Mouse (Mus musculus): ENCODE data around the gene Arf4. TPM values are rescaled to one million over a fixed set of nuclear protein-coding genes. Genes with fewer than 3 reads are reported as not detected.

Gene Arf4
- polyA plus RNA-seq, 1 experiment from 2014 or later: 615 TPM

DNA sequence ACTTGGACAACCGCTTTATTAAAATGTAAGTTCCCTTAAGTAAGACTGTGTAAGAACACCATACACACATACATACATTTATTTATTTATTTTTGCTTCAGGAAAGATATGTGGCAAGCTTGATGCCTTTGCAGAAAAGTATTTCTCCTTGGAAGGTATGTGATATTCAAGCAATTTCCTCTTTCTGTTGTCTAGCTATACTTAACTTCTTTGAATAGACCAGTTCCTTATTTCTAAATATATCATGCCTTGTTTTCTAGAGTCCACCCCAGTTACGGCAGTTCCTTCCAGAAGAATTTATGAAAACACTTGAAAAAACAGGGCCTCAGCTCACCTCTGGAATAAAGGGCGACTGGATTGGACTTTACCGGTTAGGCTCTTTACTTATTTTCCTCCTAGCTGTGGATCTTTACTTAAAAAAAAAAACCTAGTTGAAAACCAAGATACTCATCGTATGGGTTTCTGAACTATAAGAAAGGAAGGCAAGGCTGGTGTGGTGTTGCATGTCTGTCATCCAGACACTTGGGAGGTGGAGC, 11.2 kb upstream of the Arf4 start:
- 92% methylated on average over 5 of the region's 5 CpGs for WGBS
- no peak overlapping the region for H3K9ac ChIP-seq (ENCODE audit: low read depth, low read length)
- no peak for ATAC-seq
- no peak overlapping the region for H3K27ac ChIP-seq (ENCODE audit: low read length)
- H3K4me2 ChIP-seq (ENCODE audit: low read depth, low read length): no peak overlapping the region
- no peaks in the 10 kb centered on the region for H3K4me1 ChIP-seq (ENCODE audit: control insufficient read depth, insufficient read depth, low read length)
- H3K4me3 ChIP-seq (ENCODE audit: low read length): no peak overlapping the region
- H3K36me3 ChIP-seq (ENCODE audit: control insufficient read depth, insufficient read depth, low read length): peaks cover 10% of the 10 kb centered on the region
- no peaks in the 10 kb centered on the region for H3K27me3 ChIP-seq (replicated peaks; ENCODE audit: control insufficient read depth, insufficient read depth, low read length)
- H3K9me3 ChIP-seq (ENCODE audit: control insufficient read depth, low read length): no peaks in the 10 kb centered on the region

DNA sequence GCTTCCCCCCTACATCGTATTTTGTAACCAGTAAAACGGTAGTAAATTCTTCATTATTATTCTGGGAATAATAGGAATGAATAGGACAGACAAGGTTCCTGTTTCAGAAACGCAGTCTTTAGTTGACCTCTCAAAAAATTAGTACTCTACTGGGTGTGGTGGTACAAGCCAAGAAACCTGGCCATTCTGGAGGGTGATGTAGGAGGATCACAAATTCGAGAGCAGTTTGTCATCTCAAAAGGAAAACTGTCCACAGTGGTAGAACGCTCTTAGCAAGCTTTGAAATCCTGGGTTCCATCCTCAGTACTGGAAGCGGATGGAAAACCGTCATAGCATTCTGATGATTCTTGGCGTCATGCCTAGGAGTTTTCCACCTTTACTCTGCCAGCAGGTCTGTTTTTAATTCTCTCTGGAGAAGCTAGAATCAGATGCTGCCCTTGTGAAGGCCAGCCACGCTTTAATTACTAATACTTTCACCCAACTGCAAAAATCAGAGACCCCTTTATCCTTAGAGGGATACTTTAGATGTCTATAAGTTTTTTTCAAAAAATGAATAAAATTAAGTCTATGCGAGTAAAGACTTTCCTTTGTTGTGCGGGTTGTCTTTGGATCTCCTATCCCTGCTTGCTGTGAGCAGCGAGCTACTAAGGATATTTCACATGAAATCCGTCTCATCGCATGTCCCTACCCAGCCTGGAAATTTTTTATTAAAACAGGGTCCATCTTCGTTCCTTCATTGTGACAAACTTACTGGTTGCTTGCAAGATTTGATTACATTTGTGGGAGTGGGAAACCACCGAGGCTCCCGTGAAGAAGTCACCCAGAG, 636 bp upstream of the Arf4 start:
- H3K27ac ChIP-seq (ENCODE audit: low read length): peak overlapping the region; percentile 90
- H3K9ac ChIP-seq (ENCODE audit: low read depth, low read length): peak overlapping the region; percentile 72
- H3K36me3 ChIP-seq (ENCODE audit: control insufficient read depth, insufficient read depth, low read length): no peaks in the 10 kb centered on the region
- H3K9me3 ChIP-seq (ENCODE audit: control insufficient read depth, low read length): no peaks in the 10 kb centered on the region
- H3K4me2 ChIP-seq (ENCODE audit: low read depth, low read length): peak overlapping the region; percentile 57
- no peaks in the 10 kb centered on the region; the same call in 1 of the 2 replicates for H3K4me1 ChIP-seq (ENCODE audit: control insufficient read depth, insufficient read depth, low read length)
- peak; percentile 21 for ATAC-seq
- WGBS: 21% methylated on average over 17 of the region's 17 CpGs
- H3K4me3 ChIP-seq (ENCODE audit: low read length): peak overlapping the region; percentile 85
- no peaks in the 10 kb centered on the region for H3K27me3 ChIP-seq (replicated peaks; ENCODE audit: control insufficient read depth, insufficient read depth, low read length)

DNA sequence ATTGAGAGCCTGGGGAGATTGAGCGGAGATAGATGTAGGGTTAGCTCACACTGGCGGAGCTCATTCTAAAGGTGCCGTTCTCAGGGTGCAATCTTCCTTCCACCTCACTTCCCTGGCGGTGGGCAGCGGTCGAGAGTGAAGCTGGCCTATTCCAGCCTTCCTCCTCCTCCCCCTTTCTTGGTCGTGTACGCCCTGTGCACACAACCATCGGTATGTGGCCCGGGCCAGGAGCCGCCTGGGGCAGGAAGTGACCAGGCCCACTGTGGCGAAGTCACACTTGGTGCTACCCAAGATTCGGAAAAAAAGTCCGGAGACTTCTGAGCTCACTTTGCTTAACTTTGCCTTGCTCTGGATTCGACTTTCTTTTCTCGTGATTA, 822 bp downstream of the Arf4 start:
- ATAC-seq: peak; percentile 52
- no peaks in the 10 kb centered on the region for H3K36me3 ChIP-seq (ENCODE audit: control insufficient read depth, insufficient read depth, low read length)
- H3K4me2 ChIP-seq (ENCODE audit: low read depth, low read length): peak overlapping the region; percentile 59
- H3K27ac ChIP-seq (ENCODE audit: low read length): peak overlapping the region; percentile 98
- peak overlapping the region; percentile 97 for H3K9ac ChIP-seq (ENCODE audit: low read depth, low read length)
- H3K27me3 ChIP-seq (replicated peaks; ENCODE audit: control insufficient read depth, insufficient read depth, low read length): no peaks in the 10 kb centered on the region
- peak overlapping the region; percentile 85 for H3K4me3 ChIP-seq (ENCODE audit: low read length)
- WGBS: 0% methylated on average over 16 of the region's 16 CpGs
- H3K4me1 ChIP-seq (ENCODE audit: control insufficient read depth, insufficient read depth, low read length): peaks cover 2% of the 10 kb centered on the region; the same call in 1 of the 2 replicates
- H3K9me3 ChIP-seq (ENCODE audit: control insufficient read depth, low read length): no peaks in the 10 kb centered on the region

DNA sequence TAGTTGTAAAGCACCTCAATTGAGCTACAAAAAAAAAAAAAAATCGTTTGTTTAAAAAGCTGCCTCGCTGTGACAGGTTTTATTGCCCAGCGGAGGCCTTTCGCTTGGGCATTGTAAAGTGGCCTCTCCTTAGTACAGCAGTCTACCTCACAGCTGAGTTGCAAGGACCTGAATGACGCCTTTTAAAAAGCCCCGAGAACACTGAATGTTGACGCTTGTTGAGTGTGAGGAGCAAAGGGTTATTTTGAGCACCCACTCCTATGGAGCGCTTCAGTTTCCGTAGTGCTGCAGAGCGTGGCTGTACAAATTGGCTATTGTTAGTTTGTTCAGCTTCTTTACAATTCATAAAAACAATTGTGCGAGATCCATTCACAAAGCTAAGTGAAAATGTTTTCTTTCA, 1.4 kb downstream of the Arf4 start:
- peak overlapping the region; percentile 97 for H3K9ac ChIP-seq (ENCODE audit: low read depth, low read length)
- no peaks in the 10 kb centered on the region for H3K9me3 ChIP-seq (ENCODE audit: control insufficient read depth, low read length)
- WGBS: 3% methylated on average over 11 of the region's 11 CpGs
- H3K4me2 ChIP-seq (ENCODE audit: low read depth, low read length): peak overlapping the region; percentile 59
- H3K27ac ChIP-seq (ENCODE audit: low read length): peak overlapping the region; percentile 57; the same call in 1 of the 2 replicates
- 0 out of 2 replicates have a peak, but pooled peaks have one; percentile 13 for ATAC-seq
- H3K4me1 ChIP-seq (ENCODE audit: control insufficient read depth, insufficient read depth, low read length): peaks cover 2% of the 10 kb centered on the region; the same call in 1 of the 2 replicates
- H3K27me3 ChIP-seq (replicated peaks; ENCODE audit: control insufficient read depth, insufficient read depth, low read length): no peaks in the 10 kb centered on the region
- no peaks in the 10 kb centered on the region for H3K36me3 ChIP-seq (ENCODE audit: control insufficient read depth, insufficient read depth, low read length)
- peak overlapping the region; percentile 85 for H3K4me3 ChIP-seq (ENCODE audit: low read length)

DNA sequence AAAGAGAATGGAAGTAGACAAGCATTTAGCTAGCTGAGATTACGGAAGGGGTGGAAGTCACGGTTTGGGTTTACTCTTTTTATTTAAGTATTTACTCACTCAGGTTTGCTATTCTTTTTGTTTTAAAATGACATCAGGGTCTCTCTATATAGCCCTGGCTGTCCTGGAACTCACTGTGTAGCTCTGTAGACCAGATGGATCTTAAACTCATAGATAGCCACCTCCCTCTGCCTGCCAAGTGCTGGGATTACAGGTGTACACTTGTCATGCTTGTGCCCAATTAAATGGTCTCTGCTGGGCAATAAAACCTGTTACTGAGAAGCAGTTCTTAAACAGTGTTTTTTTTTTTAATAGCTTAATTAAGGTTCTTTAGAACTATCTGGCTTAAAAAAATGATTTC, 2.1 kb downstream of the Arf4 start:
- WGBS: 24% methylated on average over 2 of the region's 2 CpGs
- peak overlapping the region; percentile 59 for H3K4me2 ChIP-seq (ENCODE audit: low read depth, low read length)
- ATAC-seq: no peak

DNA sequence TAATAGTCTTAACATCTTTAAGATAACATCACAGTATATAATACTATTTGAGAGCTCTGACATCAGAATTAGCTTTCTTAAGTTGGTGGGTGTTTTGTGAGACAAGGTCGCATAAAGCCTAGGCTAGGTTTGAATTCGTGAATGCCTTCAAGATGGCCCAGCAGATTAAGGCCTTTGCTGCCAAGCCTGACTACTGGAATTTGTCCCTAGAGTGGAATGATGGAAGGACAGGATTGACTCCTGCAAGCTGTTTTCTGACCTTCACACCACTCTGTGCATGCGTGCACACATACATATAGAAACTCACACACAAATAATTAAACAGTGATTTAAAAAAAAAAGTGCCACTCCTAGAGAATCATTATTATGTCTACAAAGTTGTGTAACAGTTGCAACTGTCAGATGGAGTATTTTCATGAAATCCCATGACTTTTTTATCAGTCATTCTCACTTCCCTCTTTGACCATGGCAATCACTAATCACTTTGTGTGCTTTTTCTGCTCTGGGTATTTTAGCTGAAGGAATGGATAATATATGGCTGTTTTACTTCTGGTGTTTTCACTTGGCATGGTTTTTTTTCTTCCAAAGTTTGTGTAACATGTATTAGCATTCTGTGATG, 5.2 kb downstream of the Arf4 start:
- Histone ChIP-seq H3K9ac (ENCODE audit: low read depth, low read length) (no peak overlapping the region), H3K4me3 (ENCODE audit: low read length) (no peak overlapping the region), H3K4me1 (ENCODE audit: control insufficient read depth, insufficient read depth, low read length) (0 out of 2 replicates have a peak, but pooled peaks cover 2% of the 10 kb centered on the region), H3K4me2 (ENCODE audit: low read depth, low read length) (no peak overlapping the region), H3K27me3 (replicated peaks; ENCODE audit: control insufficient read depth, insufficient read depth, low read length) (no peaks in the 10 kb centered on the region), H3K36me3 (ENCODE audit: control insufficient read depth, insufficient read depth, low read length) (0 out of 2 replicates have a peak, but pooled peaks cover 5% of the 10 kb centered on the region), H3K9me3 (ENCODE audit: control insufficient read depth, low read length) (no peaks in the 10 kb centered on the region), H3K27ac (ENCODE audit: low read length) (no peak overlapping the region)
- ATAC-seq: no peak
- 72% methylated on average over 3 of the region's 3 CpGs for WGBS

More for the DNA sequence above, 2.1 kb downstream of the Arf4 start:
- peak overlapping the region; percentile 53; the same call in 1 of the 2 replicates for H3K9ac ChIP-seq (ENCODE audit: low read depth, low read length)
- no peak overlapping the region for H3K27ac ChIP-seq (ENCODE audit: low read length)
- no peaks in the 10 kb centered on the region for H3K9me3 ChIP-seq (ENCODE audit: control insufficient read depth, low read length)
- no peaks in the 10 kb centered on the region for H3K27me3 ChIP-seq (replicated peaks; ENCODE audit: control insufficient read depth, insufficient read depth, low read length)
- no peaks in the 10 kb centered on the region for H3K36me3 ChIP-seq (ENCODE audit: control insufficient read depth, insufficient read depth, low read length)
- H3K4me3 ChIP-seq (ENCODE audit: low read length): peak overlapping the region; percentile 85
- peaks cover 2% of the 10 kb centered on the region; the same call in 1 of the 2 replicates for H3K4me1 ChIP-seq (ENCODE audit: control insufficient read depth, insufficient read depth, low read length)

DNA sequence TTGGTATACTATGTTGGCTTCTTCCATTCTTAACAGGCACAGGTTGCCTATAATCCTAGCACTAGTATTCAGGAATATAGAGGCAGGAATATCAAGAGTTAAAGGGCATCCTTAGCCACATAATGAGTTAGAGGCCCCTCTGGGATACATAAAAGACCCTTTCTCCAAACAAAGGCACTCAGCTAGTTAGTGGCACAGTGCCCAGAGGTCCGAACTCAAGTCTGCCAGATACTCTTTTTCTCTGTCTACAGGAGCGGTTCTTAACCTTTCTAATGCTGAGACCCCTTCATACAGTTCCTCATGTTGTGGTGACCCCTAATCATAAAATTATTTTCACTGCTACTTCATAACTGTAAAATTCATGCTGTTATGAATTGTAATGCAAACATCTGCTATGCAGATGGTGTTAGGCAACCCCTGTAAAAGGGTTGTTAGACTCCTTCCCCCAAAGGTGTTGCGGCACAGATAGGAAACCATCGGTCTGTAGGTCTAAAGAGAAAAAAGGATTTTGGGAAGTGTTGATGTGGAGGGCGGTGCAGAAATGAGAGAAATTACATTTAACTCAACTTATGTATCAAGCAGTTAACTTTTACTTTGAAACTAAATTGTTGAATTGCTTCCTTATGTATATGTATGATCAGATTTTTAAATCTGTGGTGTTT, 8.2 kb downstream of the Arf4 start:
- Histone ChIP-seq H3K27ac (ENCODE audit: low read length) (no peak overlapping the region), H3K36me3 (ENCODE audit: control insufficient read depth, insufficient read depth, low read length) (0 out of 2 replicates have a peak, but pooled peaks cover 5% of the 10 kb centered on the region), H3K27me3 (replicated peaks; ENCODE audit: control insufficient read depth, insufficient read depth, low read length) (no peaks in the 10 kb centered on the region), H3K4me3 (ENCODE audit: low read length) (no peak overlapping the region), H3K4me2 (ENCODE audit: low read depth, low read length) (no peak overlapping the region), H3K9me3 (ENCODE audit: control insufficient read depth, low read length) (no peaks in the 10 kb centered on the region), H3K9ac (ENCODE audit: low read depth, low read length) (no peak overlapping the region), H3K4me1 (ENCODE audit: control insufficient read depth, insufficient read depth, low read length) (0 out of 2 replicates have a peak, but pooled peaks cover 2% of the 10 kb centered on the region)
- ATAC-seq: no peak
- 70% methylated on average over 5 of the region's 5 CpGs for WGBS

DNA sequence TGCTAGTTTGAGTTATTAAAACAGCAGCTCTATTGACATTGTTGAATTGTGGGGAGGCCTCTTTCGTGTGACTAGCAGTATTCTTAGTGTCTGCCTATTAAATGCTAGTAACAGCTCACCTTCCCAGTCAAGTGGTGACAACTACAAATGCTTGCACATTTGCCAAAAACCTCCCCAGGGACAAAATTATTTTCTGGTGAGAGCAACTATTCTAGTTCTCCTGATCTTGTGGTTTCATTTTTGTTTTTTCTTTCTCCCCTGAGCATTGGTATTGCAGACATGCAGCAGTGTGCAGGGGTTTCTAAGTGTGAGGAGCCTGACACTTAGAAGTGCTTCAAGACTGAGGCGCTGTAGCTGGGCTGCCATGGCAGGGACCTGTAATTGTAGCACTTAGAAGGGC, 9.9 kb downstream of the Arf4 start:
- WGBS: 79% methylated on average over 2 of the region's 2 CpGs
- no peak overlapping the region for H3K4me2 ChIP-seq (ENCODE audit: low read depth, low read length)
- no peak overlapping the region for H3K4me3 ChIP-seq (ENCODE audit: low read length)
- no peaks in the 10 kb centered on the region for H3K9me3 ChIP-seq (ENCODE audit: control insufficient read depth, low read length)
- H3K27me3 ChIP-seq (replicated peaks; ENCODE audit: control insufficient read depth, insufficient read depth, low read length): no peaks in the 10 kb centered on the region
- no peak for ATAC-seq
- 0 out of 2 replicates have a peak, but pooled peaks cover 2% of the 10 kb centered on the region for H3K4me1 ChIP-seq (ENCODE audit: control insufficient read depth, insufficient read depth, low read length)
- H3K9ac ChIP-seq (ENCODE audit: low read depth, low read length): no peak overlapping the region
- H3K27ac ChIP-seq (ENCODE audit: low read length): no peak overlapping the region
- 0 out of 2 replicates have a peak, but pooled peaks cover 5% of the 10 kb centered on the region for H3K36me3 ChIP-seq (ENCODE audit: control insufficient read depth, insufficient read depth, low read length)

DNA sequence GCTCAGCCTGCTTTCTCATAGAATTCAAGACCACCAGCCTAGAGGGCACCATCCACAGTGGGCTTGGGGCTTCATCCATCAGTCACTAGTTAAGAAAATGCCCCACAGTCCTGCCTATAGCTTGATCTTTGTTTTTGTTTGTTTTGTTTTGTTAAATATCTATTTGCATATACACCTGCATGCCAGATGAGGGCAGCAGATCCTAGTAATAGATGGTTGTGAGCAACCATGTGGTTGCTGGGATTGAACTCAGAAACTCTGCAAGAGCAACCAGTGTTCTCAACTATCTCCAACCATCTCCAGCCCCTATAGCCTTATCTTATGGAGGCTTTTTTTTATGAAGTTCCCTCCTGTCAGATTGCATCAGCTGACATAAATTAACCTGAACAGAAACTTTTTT, 14.0 kb downstream of the Arf4 start:
- ATAC-seq: no peak
- Histone ChIP-seq H3K4me2 (ENCODE audit: low read depth, low read length) (no peak overlapping the region), H3K9me3 (ENCODE audit: control insufficient read depth, low read length) (no peaks in the 10 kb centered on the region), H3K27ac (ENCODE audit: low read length) (no peak overlapping the region), H3K27me3 (replicated peaks; ENCODE audit: control insufficient read depth, insufficient read depth, low read length) (no peaks in the 10 kb centered on the region), H3K4me3 (ENCODE audit: low read length) (no peak overlapping the region), H3K4me1 (ENCODE audit: control insufficient read depth, insufficient read depth, low read length) (no peaks in the 10 kb centered on the region), H3K9ac (ENCODE audit: low read depth, low read length) (no peak overlapping the region), H3K36me3 (ENCODE audit: control insufficient read depth, insufficient read depth, low read length) (peaks cover 11% of the 10 kb centered on the region; the same call in 1 of the 2 replicates)

All from intestine, embryonic 16.5 days (tissue).